Mouse (Mus musculus) myocyte (in vitro differentiated cells): ENCODE results near the gene Optc.

Experiments
- CEBPB ChIP-seq: IDR thresholded peaks from 2 replicates; pipeline ENCODE4 v1.6.1; 2011; ENCODE audit warnings: mild to moderate bottlenecking, moderate library complexity; ENCODE audit not compliant: poor library complexity, insufficient read depth, severe bottlenecking
- E2F4 ChIP-seq: IDR thresholded peaks from one replicate; pipeline ENCODE4 v1.6.1; 2011; ENCODE audit warnings: mild to moderate bottlenecking, control low read depth, moderate library complexity; ENCODE audit not compliant: insufficient read depth
- MAX ChIP-seq: IDR thresholded peaks from one replicate; pipeline ENCODE4 v1.6.1; 2011; ENCODE audit warnings: low read depth, mild to moderate bottlenecking, control low read depth
- MYOD1 ChIP-seq, 3 experiments: IDR thresholded peaks; one replicate each; pipeline ENCODE4 v1.6.1; 2011; ENCODE audit warnings: control low read depth in 2 of 3, low read depth in 2 of 3, mild to moderate bottlenecking in 2 of 3, moderate library complexity in 1 of 3; ENCODE audit not compliant: insufficient read length in 2 of 3, control insufficient read depth in 1 of 3
- MYOG ChIP-seq, 3 experiments: IDR thresholded peaks; one replicate each; pipeline ENCODE4 v1.6.1; 2011; ENCODE audit warnings: control low read depth in 2 of 3, low read depth in 2 of 3, mild to moderate bottlenecking in 2 of 3; ENCODE audit not compliant: insufficient read length in 2 of 3, control insufficient read depth in 1 of 3, insufficient read depth in 1 of 3
- POLR2A ChIP-seq: IDR thresholded peaks from one replicate; pipeline ENCODE4 v1.6.1; 2011; ENCODE audit warnings: low read depth, mild to moderate bottlenecking, control low read depth, moderate library complexity; ENCODE audit not compliant: insufficient read length
- POLR2AphosphoS2 ChIP-seq: IDR thresholded peaks from one replicate; pipeline ENCODE4 v1.6.1; 2011; ENCODE audit warnings: low read depth, control low read depth; ENCODE audit not compliant: insufficient read length
- REST ChIP-seq: IDR thresholded peaks from one replicate; pipeline ENCODE4 v1.6.1; 2011; ENCODE audit warnings: mild to moderate bottlenecking, control low read depth, moderate library complexity; ENCODE audit not compliant: insufficient read depth, insufficient read length
- TCF12 ChIP-seq: IDR thresholded peaks from one replicate; pipeline ENCODE4 v1.6.1; 2011; ENCODE audit warnings: mild to moderate bottlenecking, control low read depth; ENCODE audit not compliant: poor library complexity, insufficient read depth, severe bottlenecking
- TCF3 ChIP-seq: IDR thresholded peaks from one replicate; pipeline ENCODE4 v1.6.1; 2011; ENCODE audit warnings: low read depth, control low read depth; ENCODE audit not compliant: insufficient read length
- USF1 ChIP-seq: IDR thresholded peaks from one replicate; pipeline ENCODE4 v1.6.1; 2011; ENCODE audit warnings: low read depth, mild to moderate bottlenecking, control low read depth, moderate library complexity

DNA sequence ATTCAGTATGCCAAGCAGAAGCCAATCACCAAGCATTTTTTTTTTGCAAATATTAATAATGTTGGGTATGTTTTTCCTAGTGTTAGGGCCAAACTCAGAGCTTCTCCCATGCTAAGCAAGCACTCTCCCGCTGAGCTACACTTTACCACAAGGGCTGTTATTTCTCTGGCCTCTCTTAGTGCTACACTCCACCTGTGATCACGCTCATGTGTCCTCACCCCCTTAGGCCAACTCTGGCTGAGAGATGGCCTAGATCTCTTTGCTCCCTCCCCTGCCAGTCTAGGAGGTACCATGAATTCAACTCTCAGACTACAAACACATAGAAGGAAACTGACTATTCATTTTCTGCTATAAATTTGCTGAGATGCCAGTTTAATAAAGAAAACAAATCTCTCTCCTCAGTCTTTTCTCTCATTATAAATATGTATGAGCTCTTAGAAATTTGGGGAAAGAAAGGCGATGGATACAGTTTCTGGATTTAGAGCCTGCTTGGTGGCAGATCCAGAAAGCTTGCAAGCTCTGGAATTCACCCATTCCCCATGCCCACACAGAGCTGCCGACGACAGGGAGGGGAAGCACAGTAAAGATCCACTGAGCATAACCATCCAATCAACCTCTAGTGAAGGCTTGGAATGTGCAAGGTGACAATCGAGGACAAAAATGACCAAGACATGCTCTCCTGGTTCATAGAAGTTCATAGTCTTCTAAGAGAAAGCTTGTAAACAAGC is 34.5 kb downstream of the Optc start:
- TF ChIP-seq USF1 (no peak), TCF3 (no peak), POLR2A (no peak), MYOG (IDR thresholded peaks at IDR 0.05; ENCODE audit: control insufficient read depth in 1 of 3, insufficient read depth in 1 of 3, insufficient read length in 2 of 3, low read depth in 2 of 3) (no peak), CEBPB (no peak), MAX (no peak), TCF12 (no peak), POLR2AphosphoS2 (no peak), E2F4 (no peak), MYOD1 (IDR thresholded peaks at IDR 0.05; ENCODE audit: control insufficient read depth in 1 of 3, insufficient read length in 2 of 3, low read depth in 2 of 3) (no peak), REST (no peak)
